Mouse (Mus musculus): ENCODE results near the gene Fyb2. TPM values are rescaled to one million over a fixed set of nuclear protein-coding genes. Genes with fewer than 3 reads are reported as not detected.

Fyb2 gene
- polyA plus RNA-seq, 1 experiment from 2014 or later, result 1.8 TPM

DNA sequence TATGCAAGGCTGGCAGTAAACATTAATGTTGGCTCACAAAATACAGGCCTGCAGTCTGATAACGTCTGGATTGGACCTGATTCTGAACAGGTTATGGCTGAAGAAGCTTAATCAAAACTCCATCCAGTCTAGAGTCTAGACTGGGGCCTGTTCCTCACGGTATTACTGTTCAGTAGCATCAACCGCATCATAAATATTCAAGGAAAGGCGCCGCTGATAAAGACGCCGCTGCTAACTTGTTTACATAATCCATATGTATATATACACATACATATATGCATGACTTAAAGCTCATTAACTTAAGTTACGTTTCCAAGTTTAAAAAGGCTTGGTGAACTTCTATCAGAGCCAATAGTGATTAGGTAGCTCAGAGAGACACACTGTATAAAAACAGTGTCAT is 117.8 kb downstream of the Fyb2 start:
- ATAC-seq (no peak), DNase-seq (no peak)
- H3K36me3 ChIP-seq (replicated peaks; ENCODE audit: insufficient read depth, low read length), result no peaks in the 10 kb centered on the region
- H3K27ac ChIP-seq (ENCODE audit: low read depth), result no peak overlapping the region
- TF ChIP-seq CTCF (IDR thresholded peaks at IDR 0.05; ENCODE audit: low read depth), result no peak
- no peak for TF ChIP-seq EP300 (IDR thresholded peaks at IDR 0.05; ENCODE audit: low read depth)
- H3K4me3 ChIP-seq (ENCODE audit: low read depth, low read length), result no peak overlapping the region
- no peak overlapping the region for H3K4me2 ChIP-seq (ENCODE audit: low read depth, low read length)
- no peaks in the 10 kb centered on the region for H3K9me3 ChIP-seq (ENCODE audit: low read length)
- no peaks in the 10 kb centered on the region for H3K4me1 ChIP-seq (ENCODE audit: insufficient read depth)
- WGBS (ENCODE audit: insufficient replicate concordance), result 78% methylated on average over 8 of the region's 8 CpGs
- no peak overlapping the region for H3K9ac ChIP-seq (replicated peaks)
- no peaks in the 10 kb centered on the region for H3K27me3 ChIP-seq (ENCODE audit: insufficient read depth, low read length)

DNA sequence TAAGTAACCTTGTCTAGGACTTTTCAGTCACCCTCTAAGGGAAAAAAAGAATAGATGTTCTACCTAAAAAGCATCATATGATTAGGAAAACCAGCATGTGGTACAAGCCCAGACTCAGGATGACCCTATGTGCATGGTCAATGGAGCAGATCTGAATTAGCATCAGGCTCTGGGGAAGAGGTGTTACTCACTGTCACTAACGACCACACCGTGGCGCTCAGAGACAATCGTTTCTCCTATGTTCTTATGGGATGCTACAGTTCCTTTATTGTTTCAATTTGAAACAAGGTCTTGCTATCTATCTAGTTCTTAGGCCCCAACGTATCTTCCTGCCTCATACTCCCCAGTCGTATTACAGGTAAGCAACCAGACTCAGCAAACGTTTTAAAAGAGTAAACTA is 119.9 kb downstream of the Fyb2 start:
- WGBS (ENCODE audit: insufficient replicate concordance), result 53% methylated on average over 7 of the region's 7 CpGs
- no peak overlapping the region for H3K4me3 ChIP-seq (ENCODE audit: low read depth, low read length)
- no peaks in the 10 kb centered on the region for H3K9me3 ChIP-seq (ENCODE audit: low read length)
- DNase-seq, result no peak
- no peak overlapping the region for H3K9ac ChIP-seq (replicated peaks)
- no peaks in the 10 kb centered on the region for H3K36me3 ChIP-seq (replicated peaks; ENCODE audit: insufficient read depth, low read length)
- no peak overlapping the region for H3K4me2 ChIP-seq (ENCODE audit: low read depth, low read length)
- H3K4me1 ChIP-seq (ENCODE audit: insufficient read depth), result no peaks in the 10 kb centered on the region
- no peak for ATAC-seq
- TF ChIP-seq CTCF (IDR thresholded peaks at IDR 0.05; ENCODE audit: low read depth) (peak; percentile 29; the same call in 1 of the 2 replicates), EP300 (IDR thresholded peaks at IDR 0.05; ENCODE audit: low read depth) (no peak)
- H3K27me3 ChIP-seq (ENCODE audit: insufficient read depth, low read length), result no peaks in the 10 kb centered on the region
- H3K27ac ChIP-seq (ENCODE audit: low read depth), result no peak overlapping the region

DNA sequence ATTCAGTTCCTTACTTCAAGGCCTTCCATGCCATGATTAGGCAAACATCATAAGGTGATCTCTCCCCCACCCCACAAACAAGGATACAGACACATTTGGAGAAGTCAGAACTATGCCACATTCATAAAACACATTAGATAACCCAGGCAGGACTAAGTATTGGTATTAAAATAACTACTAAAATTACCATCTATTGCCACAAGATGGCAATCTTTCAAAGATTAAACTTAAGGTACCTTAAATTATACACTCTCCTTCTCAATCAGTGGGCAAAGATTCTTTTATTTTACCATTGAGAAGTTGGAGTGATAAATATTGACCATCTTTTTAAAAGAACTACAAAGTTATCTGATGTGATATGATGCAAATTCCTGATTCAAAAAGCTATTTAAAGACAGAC is 121.0 kb downstream of the Fyb2 start:
- Histone ChIP-seq H3K27me3 (ENCODE audit: insufficient read depth, low read length) (no peaks in the 10 kb centered on the region), H3K4me2 (ENCODE audit: low read depth, low read length) (no peak overlapping the region), H3K9ac (replicated peaks) (no peak overlapping the region), H3K36me3 (replicated peaks; ENCODE audit: insufficient read depth, low read length) (no peaks in the 10 kb centered on the region), H3K9me3 (ENCODE audit: low read length) (no peaks in the 10 kb centered on the region), H3K4me1 (ENCODE audit: insufficient read depth) (no peaks in the 10 kb centered on the region), H3K4me3 (ENCODE audit: low read depth, low read length) (no peak overlapping the region), H3K27ac (ENCODE audit: low read depth) (no peak overlapping the region)
- DNase-seq (no peak), ATAC-seq (no peak)
- no peak for TF ChIP-seq EP300 (IDR thresholded peaks at IDR 0.05; ENCODE audit: low read depth)
- peak; percentile 35; the same call in 1 of the 2 replicates for TF ChIP-seq CTCF (IDR thresholded peaks at IDR 0.05; ENCODE audit: low read depth)

DNA sequence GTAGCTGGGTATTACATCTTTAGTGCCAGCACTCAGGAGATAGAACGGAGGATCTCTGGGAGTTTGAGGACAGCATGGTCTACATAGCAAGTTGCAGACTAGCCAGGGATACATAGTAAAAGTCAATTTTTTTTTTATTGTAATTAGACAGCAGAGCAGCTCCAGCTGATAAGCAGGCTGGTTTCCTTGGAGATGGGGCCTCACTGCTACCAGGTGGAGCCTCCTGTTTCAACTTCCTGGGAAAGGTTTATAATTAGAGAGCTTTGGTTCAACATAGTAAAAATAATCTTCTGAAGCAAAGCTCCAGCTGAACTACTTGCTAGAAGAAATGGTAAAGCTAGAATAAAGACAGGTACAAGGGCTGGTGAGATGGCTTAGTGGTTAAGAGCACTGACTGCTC is 136.8 kb downstream of the Fyb2 start:
- Histone ChIP-seq H3K9ac (replicated peaks) (no peak overlapping the region), H3K27ac (ENCODE audit: low read depth) (no peak overlapping the region), H3K4me1 (ENCODE audit: insufficient read depth) (no peaks in the 10 kb centered on the region), H3K4me2 (ENCODE audit: low read depth, low read length) (no peak overlapping the region), H3K9me3 (ENCODE audit: low read length) (no peaks in the 10 kb centered on the region), H3K4me3 (ENCODE audit: low read depth, low read length) (no peak overlapping the region), H3K27me3 (ENCODE audit: insufficient read depth, low read length) (no peaks in the 10 kb centered on the region), H3K36me3 (replicated peaks; ENCODE audit: insufficient read depth, low read length) (no peaks in the 10 kb centered on the region)
- TF ChIP-seq CTCF (IDR thresholded peaks at IDR 0.05; ENCODE audit: low read depth), result no peak
- TF ChIP-seq EP300 (IDR thresholded peaks at IDR 0.05; ENCODE audit: low read depth), result no peak
- WGBS (ENCODE audit: insufficient replicate concordance), result 80% methylated on average over 1 of the region's 1 CpGs
- no peak for ATAC-seq
- no peak for DNase-seq

DNA sequence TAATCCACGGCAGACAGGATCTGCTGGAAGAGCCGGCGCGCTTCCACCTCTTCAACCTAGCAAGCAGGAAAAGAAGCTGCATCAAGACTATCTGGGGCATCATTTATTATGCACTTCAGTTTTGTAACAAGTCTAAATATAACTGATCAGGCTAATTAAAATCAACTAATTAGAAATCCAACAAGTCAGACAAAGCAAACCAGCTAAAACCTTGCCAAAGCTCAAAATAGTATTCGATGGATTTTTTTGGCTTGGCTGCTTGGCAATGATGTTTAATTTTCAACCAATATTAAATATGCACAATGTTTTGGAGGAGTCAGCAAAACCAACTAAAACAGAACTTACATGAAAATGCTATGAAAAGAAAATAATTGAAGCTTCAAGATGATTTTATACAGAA is 138.0 kb downstream of the Fyb2 start:
- TF ChIP-seq CTCF (IDR thresholded peaks at IDR 0.05; ENCODE audit: low read depth) (no peak), EP300 (IDR thresholded peaks at IDR 0.05; ENCODE audit: low read depth) (no peak)
- no peaks in the 10 kb centered on the region for H3K36me3 ChIP-seq (replicated peaks; ENCODE audit: insufficient read depth, low read length)
- H3K27me3 ChIP-seq (ENCODE audit: insufficient read depth, low read length), result no peaks in the 10 kb centered on the region
- no peak overlapping the region for H3K4me3 ChIP-seq (ENCODE audit: low read depth, low read length)
- no peak overlapping the region for H3K9ac ChIP-seq (replicated peaks)
- no peaks in the 10 kb centered on the region for H3K9me3 ChIP-seq (ENCODE audit: low read length)
- no peak overlapping the region for H3K4me2 ChIP-seq (ENCODE audit: low read depth, low read length)
- ATAC-seq (no peak), DNase-seq (no peak)
- no peak overlapping the region for H3K27ac ChIP-seq (ENCODE audit: low read depth)
- H3K4me1 ChIP-seq (ENCODE audit: insufficient read depth), result no peaks in the 10 kb centered on the region
- WGBS (ENCODE audit: insufficient replicate concordance), result 86% methylated on average over 5 of the region's 5 CpGs

Other genes starting within 250 kb of the Fyb2 start
- 79.2 and 81.8 TPM in 2 replicates for gene C8b, start 147.1 kb upstream of the Fyb2 start, polyA plus RNA-seq (2015; fragmentation: Nextera tagmentation; extraction: Ambion mirVana)
- not detected in 2 replicates for gene Gm17662, start 56.1 kb upstream of the Fyb2 start, polyA plus RNA-seq (2015; fragmentation: Nextera tagmentation; extraction: Ambion mirVana)
- gene C8a, start 37.1 kb upstream of the Fyb2 start, polyA plus RNA-seq (2015; fragmentation: Nextera tagmentation; extraction: Ambion mirVana), result 31.1 and 33.1 TPM in 2 replicates
- 1.1 TPM in 2 replicates for gene Prkaa2, start 196.4 kb downstream of the Fyb2 start, polyA plus RNA-seq (2015; fragmentation: Nextera tagmentation; extraction: Ambion mirVana)
- gene Plpp3, start 243.9 kb downstream of the Fyb2 start, polyA plus RNA-seq (2015; fragmentation: Nextera tagmentation; extraction: Ambion mirVana), result 50.3 and 62.4 TPM in 2 replicates

All from liver, postnatal 0 days (tissue).